Mouse (Mus musculus): ENCODE data around the gene Calm1.

DNA sequence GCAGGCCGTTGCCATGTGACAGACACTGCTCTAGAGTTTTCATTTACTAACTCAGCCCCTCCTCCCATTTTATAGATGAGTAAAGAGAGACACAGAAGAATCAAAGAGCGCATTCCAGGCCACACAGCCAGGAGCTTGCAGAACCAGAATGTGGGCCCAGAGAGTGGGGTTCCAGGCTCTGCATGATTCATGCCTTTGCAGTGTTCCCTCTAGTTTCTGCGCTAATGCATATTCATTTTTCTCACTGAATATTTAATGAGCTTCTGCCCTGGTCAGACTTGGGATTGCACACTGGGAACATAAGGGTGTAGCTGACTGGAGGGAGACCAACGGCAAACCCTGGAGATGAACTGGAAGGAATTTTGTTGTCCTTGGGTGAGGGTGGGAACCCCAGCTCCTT, 55.2 kb downstream of the Calm1 start:
- TF ChIP-seq POLR2A (IDR thresholded peaks at IDR 0.05; ENCODE audit: low read depth, low read length) (no peak), CTCF (IDR thresholded peaks at IDR 0.05; ENCODE audit: extremely low read depth, insufficient read length, insufficient replicate concordance, low read depth, low read length) (no peak)
